In the genomic region with DNA sequence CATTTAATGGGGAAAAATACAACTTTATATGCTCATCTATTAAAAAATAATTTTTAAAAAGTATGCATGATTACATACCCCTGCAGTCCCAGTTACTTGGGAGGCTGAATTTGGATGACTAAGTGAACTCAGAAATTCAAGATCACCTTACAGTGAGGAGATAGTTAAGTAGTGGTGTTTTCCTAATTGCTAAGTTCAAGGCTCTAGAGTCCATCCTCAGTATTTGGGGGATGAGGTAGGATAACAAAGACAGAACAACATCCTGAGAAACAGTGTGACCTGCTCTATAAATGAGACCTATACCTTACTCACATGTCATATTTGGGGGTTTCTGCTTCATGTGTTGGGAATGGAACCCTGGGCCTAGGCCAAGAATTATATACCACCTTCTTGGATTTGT, we compare ENCODE assay signal across 20 mouse cellular contexts. TPM values are rescaled to one million over a fixed set of nuclear protein-coding genes. Genes with fewer than 3 reads are reported as not detected.
A peak's percentile ranks its signal among the peaks of the same experiment; 100 is the strongest.
DNase-seq lines count a peak whose midpoint lies in the region; ATAC-seq and TF ChIP-seq lines count a peak whose summit lies in the region.
"Had no signal": no experiment of that assay in that cellular context is flagged by ENCODE, and none has a peak within 500 bp of the region (broad histone marks: within the 10 kb centered on the region; RNA-seq: fewer than 3 reads in every experiment).

No protein-coding gene starts in this region.

- no peaks in the 10 kb centered on the region for H3K27me3 ChIP-seq in heart, embryonic 10.5 days (ENCODE audit: insufficient read depth, poor library complexity, severe bottlenecking)
- H3K27me3 ChIP-seq in liver, embryonic 11.5 days (replicated peaks; ENCODE audit: control insufficient read depth, insufficient read depth, low read length) = no peaks in the 10 kb centered on the region
- H3K27me3 ChIP-seq in hindbrain, embryonic 14.5 days (ENCODE audit: control insufficient read depth, insufficient read depth, low read length) = no peaks in the 10 kb centered on the region
- H3K27me3 ChIP-seq in liver, postnatal 0 days (ENCODE audit: insufficient read depth, low read length) = no peaks in the 10 kb centered on the region
- H3K27me3 ChIP-seq: midbrain, embryonic 13.5 days had no signal

- peaks cover 27% of the 10 kb centered on the region for H3K4me1 ChIP-seq in heart, embryonic 10.5 days
- H3K4me1 ChIP-seq in liver, embryonic 11.5 days (replicated peaks; ENCODE audit: control insufficient read depth, insufficient read depth, low read length) = peaks cover 28% of the 10 kb centered on the region
- peaks cover 34% of the 10 kb centered on the region for H3K4me1 ChIP-seq in hindbrain, embryonic 14.5 days (replicated peaks; ENCODE audit: control insufficient read depth, insufficient read depth, low read length)
- H3K4me1 ChIP-seq in liver, postnatal 0 days (ENCODE audit: insufficient read depth) = peaks cover 26% of the 10 kb centered on the region

- no peaks in the 10 kb centered on the region for H3K9me3 ChIP-seq in heart, embryonic 10.5 days
- no peaks in the 10 kb centered on the region for H3K9me3 ChIP-seq in liver, embryonic 11.5 days (ENCODE audit: control insufficient read depth, low read length)
- no peaks in the 10 kb centered on the region for H3K9me3 ChIP-seq in hindbrain, embryonic 14.5 days (ENCODE audit: control insufficient read depth, low read length)
- no peaks in the 10 kb centered on the region for H3K9me3 ChIP-seq in liver, postnatal 0 days (ENCODE audit: low read length)
- H3K9me3 ChIP-seq: midbrain, embryonic 13.5 days had no signal

- ATAC-seq in liver, embryonic 11.5 days (replicated peaks; ENCODE audit: low FRiP score) = no peak
- ATAC-seq in hindbrain, embryonic 14.5 days (ENCODE audit: low FRiP score) = no peak
- no peak for ATAC-seq in liver, postnatal 0 days
- ATAC-seq in granulocyte monocyte progenitor cell, adult 5-6 weeks (replicated peaks; ENCODE audit: poor library complexity, severe bottlenecking) = no peak
- ATAC-seq: forebrain, embryonic 16.5 days; midbrain, embryonic 13.5 days had no signal

- H3K36me3 ChIP-seq in heart, embryonic 10.5 days = peaks cover 19% of the 10 kb centered on the region
- H3K36me3 ChIP-seq in liver, embryonic 11.5 days (ENCODE audit: control insufficient read depth, insufficient read depth, low read length) = peaks cover 5% of the 10 kb centered on the region; the same call in 1 of the 2 replicates
- peaks cover 11% of the 10 kb centered on the region; the same call in 1 of the 2 replicates for H3K36me3 ChIP-seq in hindbrain, embryonic 14.5 days (replicated peaks; ENCODE audit: control insufficient read depth, insufficient read depth)
- no peaks in the 10 kb centered on the region; the same call in 1 of the 2 replicates for H3K36me3 ChIP-seq in liver, postnatal 0 days (replicated peaks; ENCODE audit: insufficient read depth, low read length)

- H3K27ac ChIP-seq in heart, embryonic 10.5 days = no peak overlapping the region
- H3K27ac ChIP-seq in liver, embryonic 11.5 days (ENCODE audit: low read depth, low read length) = no peak overlapping the region; the same call in 1 of the 2 replicates
- H3K27ac ChIP-seq in hindbrain, embryonic 14.5 days = no peak overlapping the region
- H3K27ac ChIP-seq in liver, postnatal 0 days (ENCODE audit: low read depth) = no peak overlapping the region; the same call in 1 of the 2 replicates
- H3K27ac ChIP-seq: gastrocnemius, adult 2 months; midbrain, embryonic 13.5 days had no signal

- no peak for TF ChIP-seq EP300 in liver, postnatal 0 days (IDR thresholded peaks at IDR 0.05; ENCODE audit: low read depth)

- peak overlapping the region; percentile 18; the same call in 1 of the 2 replicates for H3K4me3 ChIP-seq in heart, embryonic 10.5 days
- no peak overlapping the region; the same call in 1 of the 2 replicates for H3K4me3 ChIP-seq in liver, embryonic 11.5 days (ENCODE audit: low read depth, low read length)
- no peak overlapping the region for H3K4me3 ChIP-seq in hindbrain, embryonic 14.5 days (replicated peaks; ENCODE audit: low read length)
- H3K4me3 ChIP-seq in liver, postnatal 0 days (ENCODE audit: low read depth, low read length) = no peak overlapping the region
- H3K4me3 ChIP-seq: gastrocnemius, adult 2 months; midbrain, embryonic 13.5 days had no signal

- intact Hi-C loops in heart, postnatal 10 days (cut with DNase I) = loop anchor here (5.0 kb wide), 1 partner anchor 40 kb away; no protein-coding TSS in a partner anchor

- H3K4me2 ChIP-seq in liver, embryonic 11.5 days = peak overlapping the region; percentile 95
- H3K4me2 ChIP-seq in hindbrain, embryonic 14.5 days (replicated peaks) = 0 out of 2 replicates have a peak overlapping the region, but pooled peaks have one; percentile 91
- H3K4me2 ChIP-seq in liver, postnatal 0 days (ENCODE audit: low read depth, low read length) = peak overlapping the region; percentile 93; the same call in 1 of the 2 replicates

- no peak for DNase-seq in heart, embryonic 10.5 days (ENCODE audit: low spot score)
- no peak for DNase-seq in heart, postnatal 10 days
- DNase-seq in liver, embryonic 11.5 days (ENCODE audit: low spot score) = no peak
- DNase-seq in liver = no peak
- no peak for DNase-seq in hindbrain, embryonic 14.5 days (ENCODE audit: low spot score)
- DNase-seq in liver, postnatal 0 days = no peak
- DNase-seq in layer of hippocampus, adult 11-12 months (ENCODE audit: low spot score) = no peak
- DNase-seq: adrenal gland, adult 2 months; cerebellum, adult 9-10 months; gastrocnemius, adult 2 months; kidney, adult 9 months; left cerebral cortex, postnatal 4 days; right cerebral cortex, postnatal 14 days; thymus, postnatal 36 days had no signal

- no peak for TF ChIP-seq CTCF in liver, postnatal 0 days (IDR thresholded peaks at IDR 0.05; ENCODE audit: low read depth)

- no peak overlapping the region for H3K9ac ChIP-seq in liver, embryonic 11.5 days (ENCODE audit: low read depth, low read length)
- H3K9ac ChIP-seq in hindbrain, embryonic 14.5 days = no peak overlapping the region
- no peak overlapping the region for H3K9ac ChIP-seq in liver, postnatal 0 days (replicated peaks)
- H3K9ac ChIP-seq: midbrain, embryonic 13.5 days had no signal

RNA-seq across cellular contexts. Expression of a gene that starts 3.1 kb away (rescaled TPM):
- polyA plus RNA-seq in heart, embryonic 10.5 days (2016; fragmentation: Nextera tagmentation; extraction: Ambion mirVana) = 354 and 363 TPM in 2 replicates
- total RNA-seq in heart, postnatal 10 days (2021) = 100 to 1,000 TPM; 270 to 302 TPM
- 267 and 285 TPM in 2 replicates for polyA plus RNA-seq in liver, embryonic 11.5 days (2014; fragmentation: Nextera tagmentation; extraction: Ambion mirVana)
- 239 and 252 TPM in 2 replicates for polyA plus RNA-seq in hindbrain, embryonic 14.5 days (2014; fragmentation: Nextera tagmentation; extraction: Ambion mirVana)
- polyA plus RNA-seq in liver, postnatal 0 days (2015; fragmentation: Nextera tagmentation; extraction: Ambion mirVana) = 125 and 130 TPM in 2 replicates
- total RNA-seq in granulocyte monocyte progenitor cell, adult 5-6 weeks (2014; fragmentation: Nextera tagmentation) = 406 and 409 TPM in 2 replicates
- total RNA-seq in granulocyte monocyte progenitor cell, adult 5-6 weeks (2017) = 955 and 1,233 TPM in 2 replicates

RNA-seq across cellular contexts. Expression of a gene that starts 30.2 kb away (rescaled TPM):
- polyA plus RNA-seq in heart, embryonic 10.5 days (2016; fragmentation: Nextera tagmentation; extraction: Ambion mirVana) = 3.3 and 4.7 TPM in 2 replicates
- 10 to 100 TPM; 19.2 to 20.3 TPM for total RNA-seq in heart, postnatal 10 days (2021)
- polyA plus RNA-seq in liver, embryonic 11.5 days (2014; fragmentation: Nextera tagmentation; extraction: Ambion mirVana) = 4.4 and 5.6 TPM in 2 replicates
- polyA plus RNA-seq in hindbrain, embryonic 14.5 days (2014; fragmentation: Nextera tagmentation; extraction: Ambion mirVana) = 4.4 and 4.6 TPM in 2 replicates
- 1.6 TPM in 2 replicates for polyA plus RNA-seq in liver, postnatal 0 days (2015; fragmentation: Nextera tagmentation; extraction: Ambion mirVana)
- total RNA-seq in granulocyte monocyte progenitor cell, adult 5-6 weeks (2014; fragmentation: Nextera tagmentation) = 11.7 and 13.4 TPM in 2 replicates
- 3.9 and 4.6 TPM in 2 replicates for total RNA-seq in granulocyte monocyte progenitor cell, adult 5-6 weeks (2017)

RNA-seq across cellular contexts. Expression of a gene that starts 31.9 kb away (rescaled TPM):
- polyA plus RNA-seq in heart, embryonic 10.5 days (2016; fragmentation: Nextera tagmentation; extraction: Ambion mirVana) = 0.39 TPM in 1 of 2 replicates, not detected in the other
- not detected for total RNA-seq in heart, postnatal 10 days (2021)
- polyA plus RNA-seq in liver, embryonic 11.5 days (2014; fragmentation: Nextera tagmentation; extraction: Ambion mirVana) = not detected in 2 replicates
- 0.68 and 1.3 TPM in 2 replicates for polyA plus RNA-seq in hindbrain, embryonic 14.5 days (2014; fragmentation: Nextera tagmentation; extraction: Ambion mirVana)
- polyA plus RNA-seq in liver, postnatal 0 days (2015; fragmentation: Nextera tagmentation; extraction: Ambion mirVana) = 0.21 TPM in 1 of 2 replicates, not detected in the other
- not detected in 2 replicates for total RNA-seq in granulocyte monocyte progenitor cell, adult 5-6 weeks (2014; fragmentation: Nextera tagmentation)
- total RNA-seq in granulocyte monocyte progenitor cell, adult 5-6 weeks (2017) = not detected in 2 replicates
- total RNA-seq: adrenal gland, adult 2 months; gastrocnemius, adult 2 months; hematopoietic stem cell, adult 5-6 weeks; layer of hippocampus, adult 18-20 months; left cerebral cortex, postnatal 4 days had no signal
- polyA plus RNA-seq: adrenal gland, adult 2 months; heart, embryonic 11.5 days had no signal

RNA-seq across cellular contexts. Expression of a gene that starts 54.4 kb away (rescaled TPM):
- polyA plus RNA-seq in heart, embryonic 10.5 days (2016; fragmentation: Nextera tagmentation; extraction: Ambion mirVana) = 253 and 367 TPM in 2 replicates
- 100 to 1,000 TPM; 154 to 182 TPM for total RNA-seq in heart, postnatal 10 days (2021)
- 341 and 346 TPM in 2 replicates for polyA plus RNA-seq in liver, embryonic 11.5 days (2014; fragmentation: Nextera tagmentation; extraction: Ambion mirVana)
- polyA plus RNA-seq in hindbrain, embryonic 14.5 days (2014; fragmentation: Nextera tagmentation; extraction: Ambion mirVana) = 429 and 439 TPM in 2 replicates
- 70.1 and 71.1 TPM in 2 replicates for polyA plus RNA-seq in liver, postnatal 0 days (2015; fragmentation: Nextera tagmentation; extraction: Ambion mirVana)
- total RNA-seq in granulocyte monocyte progenitor cell, adult 5-6 weeks (2014; fragmentation: Nextera tagmentation) = 644 and 818 TPM in 2 replicates
- 838 and 1,051 TPM in 2 replicates for total RNA-seq in granulocyte monocyte progenitor cell, adult 5-6 weeks (2017)
